Mouse (Mus musculus): ENCODE measurements around the gene Cypt15. TPM values are rescaled to one million over a fixed set of nuclear protein-coding genes. Genes with fewer than 3 reads are reported as not detected.
"Not testable (repeated sequence)": the region's sequence is repeated elsewhere in the genome, so short reads cannot be mapped to it uniquely, and the experiment has no call there.

Cypt15 gene
- polyA plus RNA-seq (2015; fragmentation: Nextera tagmentation; extraction: Ambion mirVana) = not detected in 2 replicates

- WGBS = 84% methylated on average over 1 of the region's 1 CpGs
- not testable (repeated sequence) for H3K27me3 ChIP-seq; H3K4me2 ChIP-seq (replicated peaks)
These were observed at the start of gene Cypt15 for GRCm38 (mm10) chrX:39345967-39346366. Gene Cypt15 (plus strand): TSS chrX:39346267.

DNA sequence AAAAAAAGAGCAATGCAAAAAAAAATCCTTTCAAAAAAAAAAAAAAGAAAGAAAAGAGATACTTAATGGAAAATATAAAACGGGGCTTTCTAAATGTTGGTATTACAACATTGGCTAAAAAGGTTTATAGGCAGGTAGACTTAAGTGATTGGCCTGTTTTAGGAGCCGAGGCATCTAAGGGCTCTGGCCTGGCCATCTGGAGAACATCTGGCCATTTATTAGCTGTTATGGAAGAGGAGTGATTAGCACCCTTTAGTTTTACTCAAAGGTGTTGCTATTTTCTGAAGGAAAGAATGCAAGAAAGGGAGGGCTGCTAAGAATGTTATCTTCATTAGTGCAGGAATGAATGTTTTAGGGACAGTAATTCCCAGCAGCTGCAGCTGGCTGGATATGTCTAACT, 24.9 kb downstream of the Cypt15 start:
- Histone ChIP-seq H3K9me3 (no peaks in the 10 kb centered on the region), H3K27ac (no peak overlapping the region), H3K4me1 (replicated peaks) (no peaks in the 10 kb centered on the region), H3K36me3 (no peaks in the 10 kb centered on the region), H3K9ac (replicated peaks) (no peak overlapping the region), H3K27me3 (no peaks in the 10 kb centered on the region), H3K4me2 (replicated peaks) (no peak overlapping the region), H3K4me3 (replicated peaks) (no peak overlapping the region)
- WGBS = 91% methylated on average over 2 of the region's 2 CpGs
- no peak for ATAC-seq

More at GRCm38 (mm10) chrX:39345967-39346366, at the start of gene Cypt15:
- H3K4me1 ChIP-seq (replicated peaks); H3K9me3 ChIP-seq; H3K27ac ChIP-seq; H3K4me3 ChIP-seq (replicated peaks); ATAC-seq; H3K36me3 ChIP-seq; H3K9ac ChIP-seq (replicated peaks): not testable (repeated sequence)

- ATAC-seq = no peak
- Histone ChIP-seq H3K4me1 (replicated peaks) (no peaks in the 10 kb centered on the region), H3K9ac (replicated peaks) (no peak overlapping the region), H3K27me3 (no peaks in the 10 kb centered on the region), H3K4me3 (replicated peaks) (no peak overlapping the region), H3K36me3 (no peaks in the 10 kb centered on the region), H3K27ac (no peak overlapping the region), H3K9me3 (no peaks in the 10 kb centered on the region), H3K4me2 (replicated peaks) (no peak overlapping the region)
- 69% methylated on average over 2 of the region's 2 CpGs for WGBS
These were observed 32.8 kb downstream of the Cypt15 start for GRCm38 (mm10) chrX:39378830-39379229.

DNA sequence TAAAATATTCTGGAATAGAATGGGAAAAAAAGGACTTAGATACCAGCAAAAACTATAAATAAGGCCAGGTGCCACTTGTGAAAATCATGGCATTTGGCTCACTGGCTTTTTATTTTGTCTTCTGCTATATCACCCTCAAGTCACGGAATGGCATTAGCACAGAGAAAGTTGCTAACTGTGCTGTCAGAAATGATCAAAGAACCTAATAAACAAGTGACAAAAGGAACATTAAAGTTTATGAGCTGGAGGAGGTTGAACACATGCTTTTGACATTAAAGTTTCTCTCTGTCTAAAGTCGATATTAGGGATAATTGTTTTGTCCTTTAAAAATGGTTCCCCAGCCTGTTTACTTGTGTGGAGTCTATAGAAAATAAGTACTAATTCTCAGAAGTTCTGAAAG, 37.7 kb downstream of the Cypt15 start:
- Histone ChIP-seq H3K27me3 (no peaks in the 10 kb centered on the region), H3K27ac (no peak overlapping the region), H3K9ac (replicated peaks) (no peak overlapping the region), H3K9me3 (no peaks in the 10 kb centered on the region), H3K4me3 (replicated peaks) (no peak overlapping the region), H3K4me2 (replicated peaks) (no peak overlapping the region), H3K36me3 (no peaks in the 10 kb centered on the region), H3K4me1 (replicated peaks) (no peaks in the 10 kb centered on the region)
- no peak for ATAC-seq
- WGBS = 66% methylated on average over 2 of the region's 2 CpGs

Data from midbrain, embryonic 13.5 days (tissue).